Mouse (Mus musculus): ENCODE data around the gene H2-Q4.
"Not testable (repeated sequence)": the region's sequence is repeated elsewhere in the genome, so short reads cannot be mapped to it uniquely, and the experiment has no call there.

Gene H2-Q4

GRCm38 (mm10) chr17:35379369-35379728, at the start of gene H2-Q4:
Gene H2-Q4, plus strand, starts transcription at chr17:35379617.
- DNase-seq (ENCODE audit: inconsistent ontology term): peak; percentile 92

GRCm38 (mm10) chr17:35329714-35330113, 49.7 kb upstream of the H2-Q4 start:
- DNase-seq (ENCODE audit: inconsistent ontology term): not testable (repeated sequence)

- not testable (repeated sequence) for DNase-seq (ENCODE audit: inconsistent ontology term)
Observed at GRCm38 (mm10) chr17:35331546-35331945, 47.9 kb upstream of the H2-Q4 start.

- DNase-seq (ENCODE audit: inconsistent ontology term): no peak
Observed at GRCm38 (mm10) chr17:35342071-35342671, 37.2 kb upstream of the H2-Q4 start, which contains the start of gene H2-Q2. Gene H2-Q2, plus strand, starts transcription at chr17:35342242.

GRCm38 (mm10) chr17:35342711-35343476, 36.5 kb upstream of the H2-Q4 start:
- DNase-seq (ENCODE audit: inconsistent ontology term): no peak

GRCm38 (mm10) chr17:35347659-35348058, 31.8 kb upstream of the H2-Q4 start:
- DNase-seq (ENCODE audit: inconsistent ontology term): not testable (repeated sequence)

GRCm38 (mm10) chr17:35353275-35353674, 26.1 kb upstream of the H2-Q4 start:
- DNase-seq (ENCODE audit: inconsistent ontology term): not testable (repeated sequence)

GRCm38 (mm10) chr17:35354071-35354470, 25.3 kb upstream of the H2-Q4 start:
- DNase-seq (ENCODE audit: inconsistent ontology term): no peak

- DNase-seq (ENCODE audit: inconsistent ontology term): no peak
Observed at GRCm38 (mm10) chr17:35357086-35357485, 22.3 kb upstream of the H2-Q4 start.

GRCm38 (mm10) chr17:35358763-35359469, 20.5 kb upstream of the H2-Q4 start:
- DNase-seq (ENCODE audit: inconsistent ontology term): no peak

- DNase-seq (ENCODE audit: inconsistent ontology term): no peak
Observed at GRCm38 (mm10) chr17:35359470-35359862, 20.0 kb upstream of the H2-Q4 start.

- DNase-seq (ENCODE audit: inconsistent ontology term): peak; percentile 65
Observed at GRCm38 (mm10) chr17:35379729-35380451, 473 bp downstream of the H2-Q4 start.

GRCm38 (mm10) chr17:35389796-35390195, 10.4 kb downstream of the H2-Q4 start:
- DNase-seq (ENCODE audit: inconsistent ontology term): not testable (repeated sequence)

GRCm38 (mm10) chr17:35392671-35393070, 13.3 kb downstream of the H2-Q4 start:
- not testable (repeated sequence) for DNase-seq (ENCODE audit: inconsistent ontology term)

- DNase-seq (ENCODE audit: inconsistent ontology term): not testable (repeated sequence)
Observed at GRCm38 (mm10) chr17:35393864-35394800, 14.7 kb downstream of the H2-Q4 start.

GRCm38 (mm10) chr17:35396956-35397355, 17.5 kb downstream of the H2-Q4 start:
- not testable (repeated sequence) for DNase-seq (ENCODE audit: inconsistent ontology term)

- DNase-seq (ENCODE audit: inconsistent ontology term): not testable (repeated sequence)
Observed at GRCm38 (mm10) chr17:35413057-35413456, 33.6 kb downstream of the H2-Q4 start.

GRCm38 (mm10) chr17:35415273-35416129, 36.1 kb downstream of the H2-Q4 start:
- DNase-seq (ENCODE audit: inconsistent ontology term): not testable (repeated sequence)

GRCm38 (mm10) chr17:35418772-35419171, 39.4 kb downstream of the H2-Q4 start:
- no peak for DNase-seq (ENCODE audit: inconsistent ontology term)

- not testable (repeated sequence) for DNase-seq (ENCODE audit: inconsistent ontology term)
Observed at GRCm38 (mm10) chr17:35419564-35419963, 40.1 kb downstream of the H2-Q4 start.

Data from Muller cell, postnatal 12 days (primary cell).